Mouse (Mus musculus) monocyte, adult 2 months (primary cell): ENCODE results near the gene Scg2.

Experiments
- DNase-seq, 2 experiments: peaks; one replicate each; pipeline ENCODE4 v3.0.0; 2022; ENCODE audit warnings: low spot score in 2 of 2, low read depth in 1 of 2

Gene Scg2

DNA sequence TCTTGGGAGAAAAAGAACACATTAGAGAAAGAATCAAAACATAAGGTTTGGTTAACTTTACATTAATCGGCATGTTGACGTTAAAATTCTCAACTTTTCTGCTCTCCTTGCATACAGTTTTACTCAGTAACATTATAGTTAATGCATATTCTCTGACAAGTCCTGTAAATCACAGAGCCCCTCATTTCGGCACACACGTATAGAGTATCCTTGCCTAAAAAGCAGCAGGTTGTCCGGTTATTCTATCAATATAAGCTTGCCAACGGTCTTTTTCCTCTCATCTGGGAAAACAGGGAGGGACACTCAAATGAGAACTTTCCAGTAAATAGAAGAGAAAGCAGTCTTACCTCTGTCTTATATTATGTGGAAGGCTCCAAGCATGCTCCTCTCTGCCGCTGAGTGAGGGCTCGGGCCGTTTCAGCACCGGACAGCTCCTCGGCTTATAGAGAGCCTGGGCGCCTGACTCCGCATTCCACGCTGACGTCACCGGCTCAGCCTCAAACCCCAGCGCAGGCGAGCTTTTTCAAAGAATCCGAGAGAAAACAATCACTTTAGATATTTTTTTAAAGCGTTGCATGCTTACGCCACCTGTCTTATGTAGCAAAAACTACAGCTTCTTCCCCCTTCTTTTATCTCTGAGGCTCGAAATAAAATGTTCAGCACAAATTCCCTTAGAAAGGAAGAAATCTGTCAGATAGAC lies at the start of gene Scg2:
Gene Scg2 (minus strand): TSS at position 512 of the 700 bp plus-strand sequence.
- DNase-seq: no peak

DNA sequence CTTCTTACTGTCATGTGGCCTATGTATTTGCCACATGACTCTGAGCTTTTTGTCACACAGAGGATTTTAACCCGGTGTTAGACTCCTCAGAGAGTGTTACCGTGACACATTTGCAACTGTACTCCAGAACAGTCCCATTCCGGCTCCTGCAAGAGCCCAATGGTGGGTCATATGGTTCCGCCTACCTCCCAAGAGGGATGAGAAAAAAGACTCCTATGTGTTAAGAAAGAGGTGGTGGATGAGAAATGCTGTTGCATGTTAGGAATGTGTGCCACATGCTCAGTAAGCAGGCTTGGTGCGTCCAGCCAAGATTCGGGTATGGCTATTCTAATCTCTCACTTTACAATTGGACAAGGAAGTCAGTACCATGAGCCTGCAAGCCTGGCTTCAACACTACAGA lies 45.6 kb upstream of the Scg2 start:
- no peak for DNase-seq

DNA sequence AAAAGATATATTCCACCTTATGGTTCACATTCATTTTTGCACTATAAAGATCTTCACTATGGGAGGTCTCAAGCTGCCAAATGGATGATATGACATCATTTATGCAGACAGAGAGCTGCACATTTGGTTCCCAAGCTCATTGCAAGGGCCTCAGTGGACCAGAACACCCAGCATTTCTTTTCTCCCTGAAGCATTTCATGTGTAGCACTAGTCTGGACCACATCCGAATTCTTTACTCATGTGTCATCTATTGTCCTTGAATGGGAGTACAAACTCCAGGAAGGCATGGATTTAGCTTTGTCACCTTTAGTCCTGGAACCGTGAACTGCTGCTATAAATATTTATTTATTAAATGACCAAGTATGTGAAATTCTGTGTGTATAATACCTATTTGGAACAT lies 30.9 kb upstream of the Scg2 start:
- no peak for DNase-seq

DNA sequence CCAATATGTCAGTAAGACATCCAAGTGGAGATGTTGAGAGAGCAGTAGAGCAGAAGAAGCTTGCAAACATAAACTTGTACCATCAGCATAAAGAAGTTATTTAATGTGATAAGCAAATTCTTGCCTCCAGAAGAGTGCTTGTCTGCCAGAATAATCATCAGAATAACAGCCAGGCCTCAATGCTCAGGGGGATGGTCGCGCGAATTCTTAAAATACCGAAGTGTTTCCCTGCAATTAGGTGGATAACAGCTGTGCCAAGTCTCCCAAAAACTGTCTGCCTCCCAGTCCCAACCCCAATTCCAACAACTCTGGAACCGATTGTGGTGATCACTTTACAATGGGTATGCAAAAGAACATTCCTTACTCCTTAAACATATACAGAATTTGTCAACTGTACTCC lies 30.0 kb upstream of the Scg2 start:
- no peak for DNase-seq

DNA sequence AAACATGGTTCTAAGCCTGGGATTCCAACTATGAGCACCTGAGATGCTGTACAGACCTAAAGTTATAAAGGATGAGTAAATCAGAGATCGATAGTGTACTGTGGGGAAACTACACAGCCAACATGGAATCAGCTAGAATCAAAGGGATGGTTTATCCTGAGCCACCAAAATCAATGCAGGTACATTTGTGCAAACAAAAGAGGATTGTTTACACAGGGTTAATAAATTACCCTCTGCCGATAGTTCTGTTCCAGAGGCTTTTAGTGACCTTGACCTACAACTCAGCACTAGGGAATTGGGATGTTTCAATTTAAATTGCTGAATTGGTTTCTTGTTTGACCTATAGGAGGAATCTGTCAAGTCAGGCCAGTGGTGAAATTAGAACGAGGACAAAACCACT lies 26.7 kb upstream of the Scg2 start:
- DNase-seq: no peak

DNA sequence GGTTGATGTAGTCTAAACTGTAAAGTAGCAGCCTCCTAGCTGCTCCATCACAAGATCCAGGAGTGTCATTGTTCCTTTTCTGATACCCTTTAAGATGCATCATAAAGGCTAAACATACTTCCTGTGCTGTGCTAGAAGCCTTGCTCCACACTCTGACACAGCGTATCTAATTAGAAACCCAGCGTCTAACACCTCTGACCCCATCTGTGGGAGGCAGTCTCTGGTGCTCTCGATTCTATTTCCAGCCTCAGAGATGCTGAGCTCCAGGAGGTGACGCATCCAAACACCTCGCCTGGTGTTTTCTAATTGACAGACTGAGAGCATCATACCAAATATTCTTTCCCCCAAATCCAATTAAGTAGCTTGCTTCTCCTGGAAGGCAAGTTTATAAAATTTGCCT lies 18.6 kb upstream of the Scg2 start:
- no peak for DNase-seq

DNA sequence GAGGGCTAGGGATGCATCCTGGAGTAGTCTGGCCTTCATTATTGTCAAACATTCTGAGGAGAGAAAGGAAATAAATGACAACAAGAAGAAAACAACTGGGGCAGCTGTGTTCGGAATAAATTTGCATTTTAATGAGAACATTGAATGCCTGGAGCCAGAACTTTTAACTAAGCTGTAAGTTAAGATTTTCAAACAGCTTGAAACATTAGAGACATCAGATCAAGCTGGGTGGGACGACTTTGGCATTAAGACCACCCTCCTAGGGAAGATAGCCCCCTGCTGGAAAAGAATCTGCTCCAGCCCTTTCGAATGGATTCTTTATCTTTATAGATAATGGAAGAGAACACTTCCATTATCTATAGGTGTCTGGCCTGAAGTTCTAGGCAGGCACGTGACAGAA lies 14.2 kb upstream of the Scg2 start:
- DNase-seq: no peak

DNA sequence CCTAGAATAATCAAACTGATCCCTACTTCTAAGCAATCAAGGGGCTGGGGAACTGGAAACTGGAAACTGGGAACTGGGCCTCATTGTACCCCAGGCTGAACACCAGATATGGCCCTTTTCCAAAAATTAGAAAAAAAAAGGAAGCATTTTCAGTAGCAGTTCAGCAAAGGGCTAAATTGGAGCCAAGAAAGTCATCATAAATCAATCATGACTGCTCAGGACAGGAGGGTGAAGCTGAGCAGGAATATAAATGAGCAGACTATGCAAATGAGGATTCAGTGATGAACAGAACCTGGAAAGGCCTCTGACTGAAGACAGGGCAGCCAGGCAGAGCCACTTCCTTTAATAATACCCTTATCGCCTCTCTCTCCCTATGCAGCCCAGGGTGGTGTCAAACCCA lies 12.4 kb upstream of the Scg2 start:
- DNase-seq: no peak

DNA sequence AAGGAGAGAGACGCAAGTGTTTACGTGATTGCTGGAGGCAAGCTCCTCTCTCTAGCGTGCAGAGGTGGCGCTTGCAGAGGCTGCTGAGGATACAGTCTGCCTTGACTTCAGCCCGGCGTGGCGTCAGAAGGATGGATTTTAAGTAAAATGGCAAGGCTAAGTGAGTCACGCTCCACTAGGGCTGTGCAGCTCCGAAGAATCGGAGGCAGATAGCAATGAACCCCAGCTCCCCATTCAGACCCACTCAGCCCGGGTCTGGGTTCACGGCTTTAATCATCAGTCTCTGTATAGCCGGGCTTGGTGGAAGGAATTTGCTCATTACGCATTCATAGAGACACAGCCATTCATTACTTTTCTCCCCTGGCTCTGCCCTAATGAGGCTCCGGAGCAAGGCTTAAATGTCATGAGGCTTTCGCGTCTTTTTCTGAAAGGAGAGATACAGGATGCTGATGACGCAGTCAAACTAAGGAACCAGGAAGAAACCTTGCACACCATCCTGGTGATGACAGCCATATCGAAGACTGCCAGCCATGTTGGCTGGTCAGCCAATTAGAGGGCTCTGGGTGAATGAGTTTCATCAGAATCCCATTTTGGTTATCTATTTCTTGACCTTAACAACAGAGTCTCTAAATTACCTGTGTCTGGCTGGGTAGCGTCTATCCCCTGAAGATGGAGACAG lies 10.6 kb upstream of the Scg2 start:
- DNase-seq: no peak

DNA sequence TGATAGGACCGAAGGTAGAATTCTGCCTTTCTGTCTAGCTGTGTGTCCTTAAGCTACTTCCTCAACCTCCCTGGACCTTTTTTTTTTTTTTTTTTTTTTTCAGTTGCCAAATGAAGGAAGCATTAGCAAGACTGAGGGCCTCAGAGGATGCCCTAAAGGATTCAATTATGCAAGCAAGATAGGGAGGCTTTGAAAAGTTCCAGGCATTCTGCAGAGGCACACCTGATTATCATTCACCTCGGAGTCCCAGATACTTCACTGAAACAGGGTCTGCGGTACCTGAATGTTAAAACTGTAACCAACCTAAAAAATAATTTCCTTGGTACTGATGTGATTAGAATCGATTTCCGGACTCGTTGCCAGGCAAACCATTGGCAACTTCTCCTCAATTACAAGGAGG lies 10.0 kb upstream of the Scg2 start:
- no peak for DNase-seq

DNA sequence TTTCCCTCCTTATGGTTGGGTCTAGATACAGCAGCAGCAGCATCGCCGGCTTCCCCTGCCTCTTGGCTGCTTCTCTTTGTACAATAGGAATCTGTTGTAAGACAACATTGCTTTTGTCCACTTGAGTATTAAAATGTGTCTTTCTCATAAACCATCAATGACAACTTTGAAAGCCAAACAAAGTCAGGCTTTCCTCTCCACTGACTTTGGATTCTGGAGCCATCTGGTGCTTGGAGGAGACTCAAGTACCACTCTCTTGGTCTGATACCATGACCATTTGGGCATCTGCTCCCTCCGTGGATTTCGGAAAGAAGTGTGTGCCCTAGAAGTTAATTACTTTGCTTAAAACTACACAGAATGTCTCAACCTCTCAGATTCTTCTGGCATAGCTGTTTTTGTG lies 5.7 kb upstream of the Scg2 start:
- no peak for DNase-seq

DNA sequence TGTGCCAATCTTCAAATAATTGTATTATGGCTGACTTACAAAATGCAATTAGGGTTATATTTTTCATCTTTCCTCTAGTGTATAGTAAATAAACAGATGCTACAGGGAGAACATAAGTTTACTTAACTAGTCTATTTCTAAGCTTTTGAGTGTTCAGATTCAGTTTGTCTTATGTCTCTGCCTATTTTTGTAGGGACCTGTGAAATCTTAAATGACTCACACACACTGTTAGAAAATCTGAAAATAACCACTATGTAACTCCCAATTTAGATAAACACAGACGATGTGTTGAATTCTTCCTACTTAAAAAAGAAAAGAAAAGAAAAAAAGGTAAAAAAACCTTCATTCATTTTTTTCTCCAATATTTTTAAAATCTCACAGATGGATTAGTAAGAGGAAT lies 2.2 kb downstream of the Scg2 start:
- no peak for DNase-seq

DNA sequence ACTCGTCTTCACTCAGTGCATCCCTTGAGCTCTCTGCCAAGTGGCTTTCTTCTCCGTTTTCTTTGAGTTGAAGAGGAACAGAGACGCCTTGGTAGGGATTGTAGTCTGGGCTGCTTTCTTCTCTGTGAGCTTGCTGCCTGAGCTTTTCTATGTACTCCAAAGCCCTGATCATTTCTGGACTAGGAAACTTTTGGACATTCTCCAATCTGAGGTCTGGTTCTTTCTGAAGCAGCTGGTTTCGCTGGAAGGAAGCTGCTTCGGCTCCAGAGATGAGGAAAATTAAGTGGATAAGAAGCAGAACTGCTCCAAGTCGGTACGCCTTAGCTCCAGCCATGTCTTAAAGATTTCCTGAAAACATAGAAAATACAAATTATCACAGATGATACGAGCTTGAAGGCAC lies 3.2 kb downstream of the Scg2 start:
- DNase-seq: no peak

DNA sequence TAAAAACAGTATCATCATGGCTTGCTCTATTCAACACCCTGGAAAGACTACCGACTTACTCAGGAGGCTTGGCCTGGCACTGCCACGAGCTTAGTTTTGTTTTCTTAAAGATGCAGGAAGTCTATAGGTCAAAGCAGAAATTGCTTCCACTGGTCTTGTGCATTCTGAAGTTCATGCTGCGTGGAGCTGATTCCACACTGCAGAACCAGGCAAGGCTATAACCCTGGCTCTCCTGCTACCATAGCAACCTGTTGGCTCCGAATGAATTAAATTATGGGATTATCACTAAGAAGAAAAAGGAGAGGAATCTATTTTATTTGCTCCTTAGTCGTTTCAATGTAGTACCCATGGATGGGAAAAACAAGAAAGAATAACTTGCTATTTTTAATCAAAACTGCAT lies 10.9 kb downstream of the Scg2 start:
- DNase-seq: no peak

DNA sequence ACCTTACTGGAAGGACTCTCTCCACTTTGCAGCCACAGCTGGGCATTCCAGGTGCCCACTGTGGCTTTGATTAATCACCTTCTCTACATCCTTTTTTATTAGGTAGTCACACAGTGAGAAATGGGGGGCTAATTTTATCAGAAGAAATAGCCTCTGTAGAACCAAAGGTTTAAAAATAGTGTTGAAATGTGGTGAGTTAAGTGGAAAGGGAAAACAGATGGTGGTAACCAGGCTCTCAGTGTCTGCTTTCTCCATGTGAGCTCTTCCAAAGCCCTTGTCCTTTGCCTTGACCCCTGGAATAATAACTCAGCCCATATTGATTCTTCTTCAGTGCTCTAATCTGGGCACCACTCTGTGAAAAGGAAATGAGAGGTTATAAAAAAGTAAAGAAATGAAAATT lies 24.4 kb downstream of the Scg2 start:
- DNase-seq: no peak

DNA sequence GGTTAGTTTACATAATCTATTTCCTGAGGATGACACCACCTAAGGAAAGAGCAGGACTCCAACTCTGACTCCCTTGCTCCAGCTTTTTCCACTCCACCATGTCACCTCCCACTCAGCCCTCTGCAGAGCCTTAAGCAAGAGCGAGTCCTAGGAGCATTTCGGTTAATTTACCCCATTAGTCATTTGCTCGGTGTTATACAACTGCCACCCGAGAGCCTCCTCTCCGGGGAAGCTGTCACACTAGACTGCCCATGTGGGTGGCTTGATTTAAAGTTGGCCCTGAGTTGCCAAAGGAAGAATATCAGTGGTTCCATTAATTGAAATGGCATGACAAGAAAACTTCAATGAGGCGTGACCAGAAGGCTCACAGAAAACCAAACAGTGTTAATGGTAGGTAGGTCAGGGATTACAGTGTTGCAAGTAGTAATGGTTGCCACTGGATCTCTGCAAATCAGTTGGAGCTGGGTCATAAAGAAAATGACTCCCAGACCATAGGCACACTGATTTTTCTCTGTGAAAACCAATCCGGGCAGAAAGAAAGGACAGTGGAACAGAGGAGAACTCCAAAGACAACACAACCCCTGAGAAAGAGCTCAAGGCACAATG lies 33.5 kb downstream of the Scg2 start:
- no peak for DNase-seq

DNA sequence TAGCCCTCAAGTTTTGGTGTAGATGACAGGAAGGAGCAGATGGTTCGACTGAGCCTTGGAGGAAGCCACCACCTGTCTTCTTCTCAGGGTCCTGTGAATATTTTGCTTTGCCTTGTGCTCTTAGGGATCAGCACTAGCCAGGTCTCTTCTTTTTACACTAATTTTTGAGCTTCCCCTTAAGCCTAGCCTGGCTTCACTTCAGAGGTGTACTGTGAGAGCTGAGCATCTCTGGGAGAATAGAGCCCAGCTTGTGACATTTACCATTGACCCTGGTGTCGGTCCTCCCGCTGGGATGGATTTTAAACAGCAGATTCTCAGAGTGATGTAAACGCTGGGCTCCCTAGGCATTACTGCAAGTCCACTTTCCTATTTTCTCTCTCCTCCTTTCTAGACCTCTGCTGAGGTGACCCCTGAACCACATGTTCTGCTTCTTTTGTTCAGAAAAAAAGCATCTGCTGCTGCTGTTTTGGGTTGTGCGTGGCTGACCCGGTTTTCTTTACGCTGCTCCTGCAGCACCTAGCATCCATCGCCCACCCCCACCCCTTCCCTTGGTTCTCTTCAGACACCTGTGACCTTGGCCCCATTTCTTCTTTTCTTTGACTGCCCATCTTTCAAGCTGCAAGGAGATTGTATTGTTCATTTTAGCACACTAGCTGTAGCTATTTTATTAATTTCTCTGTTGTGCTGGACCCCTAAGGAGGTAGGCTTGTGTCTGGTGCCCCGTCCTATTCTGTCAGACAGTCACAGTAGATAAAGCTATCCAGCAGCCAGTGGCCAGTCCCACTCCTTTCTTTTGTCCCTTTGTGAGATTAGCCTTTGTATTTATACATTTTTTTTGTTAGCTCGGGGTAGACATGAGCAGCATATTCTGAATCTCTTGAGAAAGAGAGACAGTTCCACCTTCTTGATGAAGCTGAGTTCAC lies 38.6 kb downstream of the Scg2 start:
- no peak for DNase-seq

DNA sequence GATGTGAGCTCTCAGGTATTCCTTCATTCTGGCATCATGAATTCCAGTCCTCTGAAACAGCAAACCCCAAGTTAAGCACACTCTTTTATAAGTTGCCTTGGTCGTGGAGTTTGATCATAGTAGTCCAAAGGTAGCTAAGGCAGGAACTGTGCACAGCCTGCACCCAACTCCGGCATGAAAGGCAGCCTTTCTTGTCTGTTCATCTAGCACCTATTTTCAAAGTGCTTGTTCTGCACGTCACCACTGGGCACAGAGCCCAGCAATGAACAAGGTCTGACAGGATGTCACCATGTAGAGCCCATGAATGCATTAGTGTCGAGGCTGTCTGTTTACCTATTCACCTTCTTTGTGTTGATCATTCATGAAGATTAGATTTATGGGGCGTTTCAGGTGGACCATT lies 39.6 kb downstream of the Scg2 start:
- no peak for DNase-seq
